Mouse (Mus musculus) urinary bladder, postnatal 36 days (tissue): ENCODE results near the gene Cxcr5.

ENCODE experiments used
- DNase-seq, 2 experiments: peaks; one replicate each; pipeline ENCODE4 v3.0.0; 2022; ENCODE audit warnings: low spot score in 2 of 2, mixed read lengths in 1 of 2

The Cxcr5 gene

GRCm38 (mm10) chr9:44561597-44561996 is at the start of gene Cxcr5:
Gene Cxcr5 (minus strand): TSS chr9:44561877.
- DNase-seq = no peak

GRCm38 (mm10) chr9:44610371-44610770 is 48.7 kb upstream of the Cxcr5 start:
- no peak for DNase-seq

GRCm38 (mm10) chr9:44607306-44607705 is 45.6 kb upstream of the Cxcr5 start:
- DNase-seq = no peak

GRCm38 (mm10) chr9:44606646-44607045 is 45.0 kb upstream of the Cxcr5 start:
- DNase-seq = no peak

- no peak for DNase-seq
Measured at GRCm38 (mm10) chr9:44605616-44606165, 44.0 kb upstream of the Cxcr5 start.

GRCm38 (mm10) chr9:44604779-44605615 is 43.3 kb upstream of the Cxcr5 start, which contains the start of gene Ddx6:
Gene Ddx6 (plus strand): TSS chr9:44604892.
- peak; percentile 62 to 68 for DNase-seq

- peak; percentile 69 to 75 for DNase-seq
Measured at GRCm38 (mm10) chr9:44604290-44604778, 42.7 kb upstream of the Cxcr5 start.

- peak in 1 of 2 experiments; percentile 29 for DNase-seq
Measured at GRCm38 (mm10) chr9:44603454-44604289, 42.0 kb upstream of the Cxcr5 start.

- DNase-seq = no peak
Measured at GRCm38 (mm10) chr9:44602766-44603165, 41.1 kb upstream of the Cxcr5 start.

GRCm38 (mm10) chr9:44600801-44601200 is 39.1 kb upstream of the Cxcr5 start:
- DNase-seq = no peak

GRCm38 (mm10) chr9:44599616-44600015 is 37.9 kb upstream of the Cxcr5 start:
- no peak for DNase-seq

- DNase-seq = peak in 1 of 2 experiments; percentile 45
Measured at GRCm38 (mm10) chr9:44598899-44599495, 37.3 kb upstream of the Cxcr5 start.

GRCm38 (mm10) chr9:44597742-44598141 is 36.1 kb upstream of the Cxcr5 start:
- no peak for DNase-seq

GRCm38 (mm10) chr9:44595537-44595930 is 33.9 kb upstream of the Cxcr5 start:
- DNase-seq = no peak

GRCm38 (mm10) chr9:44594901-44595536 is 33.3 kb upstream of the Cxcr5 start:
- no peak for DNase-seq

- no peak for DNase-seq
Measured at GRCm38 (mm10) chr9:44593886-44594285, 32.2 kb upstream of the Cxcr5 start.

- no peak for DNase-seq
Measured at GRCm38 (mm10) chr9:44593221-44593620, 31.5 kb upstream of the Cxcr5 start.

GRCm38 (mm10) chr9:44591595-44592188 is 30.0 kb upstream of the Cxcr5 start:
- no peak for DNase-seq

- DNase-seq = no peak
Measured at GRCm38 (mm10) chr9:44590969-44591368, 29.3 kb upstream of the Cxcr5 start.

GRCm38 (mm10) chr9:44589095-44589494 is 27.4 kb upstream of the Cxcr5 start:
- DNase-seq = no peak

- no peak for DNase-seq
Measured at GRCm38 (mm10) chr9:44588605-44589004, 26.9 kb upstream of the Cxcr5 start.
